Mouse (Mus musculus): ENCODE measurements around the gene Egr4.

- TF ChIP-seq GATA1 (IDR thresholded peaks at IDR 0.05; ENCODE audit: low read length) (no peak), TAL1 (IDR thresholded peaks at IDR 0.05; ENCODE audit: low read length) (no peak)
Measured at GRCm38 (mm10) chr6:85544251-85544881, 31.0 kb upstream of the Egr4 start.

Data from erythroblast, embryonic 14.5 days (primary cell).